Mouse (Mus musculus) limb, embryonic 11.5 days (tissue): Measurements from ENCODE around the gene Urb1. TPM values are rescaled to one million over a fixed set of nuclear protein-coding genes. Genes with fewer than 3 reads are reported as not detected.

Experiments used
- ATAC-seq: fragments of 200-750 bp; cut with Nextera tagmentation; 2 replicates; pipeline ENCODE4 v1.8.0; 2017; ENCODE audit warnings: low read depth; ENCODE audit not compliant: insufficient number of reproducible peaks, low FRiP score, low TSS enrichment
- DNase-seq: peaks from one replicate; pipeline ENCODE4 v3.0.0-alpha.2; 2015; ENCODE audit warnings: low spot score
- H3K27ac ChIP-seq: fragments of 300-500 bp; sonication (generic); replicated peaks from 2 replicates; pipeline ENCODE4 v1.5.1; 2014; ENCODE audit warnings: low read depth, mild to moderate bottlenecking, low read length
- H3K27me3 ChIP-seq: fragments of 300-500 bp; sonication (generic); 2 replicates; pipeline ENCODE4 v1.6.1; 2014; ENCODE audit warnings: mild to moderate bottlenecking, low read length, mixed read lengths; ENCODE audit not compliant: control insufficient read depth, insufficient read depth
- H3K36me3 ChIP-seq: fragments of 300-500 bp; sonication (generic); 2 replicates; pipeline ENCODE4 v1.6.1; 2014; ENCODE audit warnings: mild to moderate bottlenecking, low read length, moderate library complexity, mixed read lengths; ENCODE audit not compliant: control insufficient read depth, insufficient read depth
- H3K4me1 ChIP-seq: fragments of 300-500 bp; sonication (generic); 2 replicates; pipeline ENCODE4 v1.6.1; 2014; ENCODE audit warnings: low read length, mixed read lengths; ENCODE audit not compliant: control insufficient read depth, insufficient read depth
- H3K4me2 ChIP-seq: fragments of 300-500 bp; sonication (generic); 2 replicates; pipeline ENCODE4 v1.6.1; 2014; ENCODE audit warnings: low read depth, mild to moderate bottlenecking, moderate library complexity; ENCODE audit not compliant: severe bottlenecking
- H3K4me3 ChIP-seq: fragments of 300-500 bp; sonication (generic); 2 replicates; pipeline ENCODE4 v1.5.1; 2014; ENCODE audit warnings: low read depth, low read length
- H3K9ac ChIP-seq: fragments of 300-500 bp; sonication (generic); 2 replicates; pipeline ENCODE4 v1.6.1; 2014; ENCODE audit warnings: mild to moderate bottlenecking, low read length
- H3K9me3 ChIP-seq: fragments of 300-500 bp; sonication (generic); 2 replicates; pipeline ENCODE4 v1.6.1; 2016; ENCODE audit warnings: low read length; ENCODE audit not compliant: control insufficient read depth
- WGBS: fragments of 180-500 bp; shearing (Covaris S2); extraction: QIAGEN DNeasy Blood & Tissue Kit; methylation state at CpG from one replicate; pipeline ENCODE4 v1.1.7; 2014; 5-methylcytosine and 5-hydroxymethylcytosine counted together
- polyA plus RNA-seq: library from polyadenylated mRNA; unstranded; fragments of >200 nt; fragmentation: Nextera tagmentation; extraction: Ambion mirVana; gene quantifications from 2 replicates; pipeline ENCODE4 v1.2.1, GENCODE M21; 2014

Gene Urb1
- polyA plus RNA-seq, 1 experiment from 2014 or later, result 16.6 TPM

- Histone ChIP-seq H3K36me3 (no peaks in the 10 kb centered on the region), H3K4me2 (no peak overlapping the region), H3K9me3 (no peaks in the 10 kb centered on the region), H3K4me3 (no peak overlapping the region), H3K4me1 (no peaks in the 10 kb centered on the region), H3K27ac (no peak overlapping the region), H3K27me3 (no peaks in the 10 kb centered on the region), H3K9ac (no peak overlapping the region)
- 79% methylated on average over 6 of the region's 6 CpGs for WGBS
- DNase-seq (no peak), ATAC-seq (no peak)
Measured at GRCm38 (mm10) chr16:90820326-90820725, 10.1 kb upstream of the Urb1 start.

GRCm38 (mm10) chr16:90812086-90812485, 1.9 kb upstream of the Urb1 start:
- H3K4me1 ChIP-seq, result peaks cover 5% of the 10 kb centered on the region; the same call in 1 of the 2 replicates
- H3K27ac ChIP-seq, result no peak overlapping the region
- ATAC-seq (no peak), DNase-seq (no peak)
- no peak overlapping the region for H3K4me2 ChIP-seq
- no peak overlapping the region for H3K9ac ChIP-seq
- 84% methylated on average over 5 of the region's 5 CpGs for WGBS
- no peaks in the 10 kb centered on the region for H3K36me3 ChIP-seq
- H3K4me3 ChIP-seq, result no peak overlapping the region
- no peaks in the 10 kb centered on the region for H3K27me3 ChIP-seq
- H3K9me3 ChIP-seq, result no peaks in the 10 kb centered on the region

GRCm38 (mm10) chr16:90810716-90811256, 573 bp upstream of the Urb1 start:
- Histone ChIP-seq H3K9ac (peak overlapping the region; percentile 27; the same call in 1 of the 2 replicates), H3K27me3 (no peaks in the 10 kb centered on the region), H3K4me3 (peak overlapping the region; percentile 88), H3K4me2 (0 out of 2 replicates have a peak overlapping the region, but pooled peaks have one; percentile 8), H3K9me3 (no peaks in the 10 kb centered on the region), H3K36me3 (no peaks in the 10 kb centered on the region), H3K4me1 (peaks cover 5% of the 10 kb centered on the region; the same call in 1 of the 2 replicates), H3K27ac (no peak overlapping the region)
- ATAC-seq, result no peak; the same call in 1 of the 2 replicates
- DNase-seq, result no peak
- WGBS, result 52% methylated on average over 11 of the region's 11 CpGs

- Histone ChIP-seq H3K27ac (no peak overlapping the region), H3K9me3 (no peaks in the 10 kb centered on the region), H3K4me3 (no peak overlapping the region), H3K4me1 (peaks cover 2% of the 10 kb centered on the region; the same call in 1 of the 2 replicates), H3K4me2 (no peak overlapping the region), H3K9ac (no peak overlapping the region), H3K36me3 (peaks cover 6% of the 10 kb centered on the region; the same call in 1 of the 2 replicates), H3K27me3 (no peaks in the 10 kb centered on the region)
- WGBS, result 97% methylated on average over 5 of the region's 5 CpGs
- ATAC-seq (no peak), DNase-seq (no peak)
Measured at GRCm38 (mm10) chr16:90804466-90804865, 5.7 kb downstream of the Urb1 start.

GRCm38 (mm10) chr16:90801928-90802327, 8.3 kb downstream of the Urb1 start:
- peaks cover 6% of the 10 kb centered on the region; the same call in 1 of the 2 replicates for H3K36me3 ChIP-seq
- ATAC-seq (no peak), DNase-seq (peak; percentile 27)
- no peak overlapping the region for H3K9ac ChIP-seq
- no peak overlapping the region for H3K27ac ChIP-seq
- no peaks in the 10 kb centered on the region for H3K4me1 ChIP-seq
- no peaks in the 10 kb centered on the region for H3K27me3 ChIP-seq
- no peaks in the 10 kb centered on the region for H3K9me3 ChIP-seq
- no peak overlapping the region for H3K4me3 ChIP-seq
- no peak overlapping the region for H3K4me2 ChIP-seq
- WGBS, result 90% methylated on average over 3 of the region's 3 CpGs

GRCm38 (mm10) chr16:90801251-90801650, 9.0 kb downstream of the Urb1 start:
- no peak for DNase-seq
- peaks cover 6% of the 10 kb centered on the region; the same call in 1 of the 2 replicates for H3K36me3 ChIP-seq
- no peak overlapping the region for H3K4me2 ChIP-seq
- H3K27ac ChIP-seq, result no peak overlapping the region
- 92% methylated on average over 5 of the region's 5 CpGs for WGBS
- no peak overlapping the region for H3K4me3 ChIP-seq
- H3K9me3 ChIP-seq, result no peaks in the 10 kb centered on the region
- no peak overlapping the region for H3K9ac ChIP-seq
- H3K4me1 ChIP-seq, result no peaks in the 10 kb centered on the region
- no peaks in the 10 kb centered on the region for H3K27me3 ChIP-seq
- no peak for ATAC-seq

GRCm38 (mm10) chr16:90799840-90800239, 10.4 kb downstream of the Urb1 start:
- H3K4me1 ChIP-seq, result no peaks in the 10 kb centered on the region
- H3K9me3 ChIP-seq, result no peaks in the 10 kb centered on the region
- peaks cover 8% of the 10 kb centered on the region; the same call in 1 of the 2 replicates for H3K36me3 ChIP-seq
- no peak overlapping the region for H3K4me3 ChIP-seq
- no peak overlapping the region for H3K4me2 ChIP-seq
- DNase-seq (no peak), ATAC-seq (no peak)
- 91% methylated on average over 10 of the region's 10 CpGs for WGBS
- no peak overlapping the region for H3K9ac ChIP-seq
- H3K27me3 ChIP-seq, result no peaks in the 10 kb centered on the region
- H3K27ac ChIP-seq, result no peak overlapping the region

GRCm38 (mm10) chr16:90798848-90799247, 11.4 kb downstream of the Urb1 start:
- WGBS, result 93% methylated on average over 5 of the region's 5 CpGs
- Histone ChIP-seq H3K36me3 (peaks cover 8% of the 10 kb centered on the region; the same call in 1 of the 2 replicates), H3K4me2 (no peak overlapping the region), H3K27me3 (no peaks in the 10 kb centered on the region), H3K27ac (no peak overlapping the region), H3K4me3 (no peak overlapping the region), H3K9ac (no peak overlapping the region), H3K9me3 (no peaks in the 10 kb centered on the region), H3K4me1 (no peaks in the 10 kb centered on the region)
- no peak for ATAC-seq
- DNase-seq, result no peak

GRCm38 (mm10) chr16:90798446-90798845, 11.8 kb downstream of the Urb1 start:
- Histone ChIP-seq H3K27me3 (no peaks in the 10 kb centered on the region), H3K36me3 (peaks cover 8% of the 10 kb centered on the region; the same call in 1 of the 2 replicates), H3K4me2 (no peak overlapping the region), H3K27ac (no peak overlapping the region), H3K9me3 (no peaks in the 10 kb centered on the region), H3K4me3 (no peak overlapping the region), H3K4me1 (no peaks in the 10 kb centered on the region), H3K9ac (no peak overlapping the region)
- ATAC-seq (no peak), DNase-seq (no peak)
- 94% methylated on average over 8 of the region's 8 CpGs for WGBS
